Mouse (Mus musculus): ENCODE measurements around the gene Fut11. TPM values are rescaled to one million over a fixed set of nuclear protein-coding genes. Genes with fewer than 3 reads are reported as not detected.

Gene Fut11
- polyA plus RNA-seq, 1 experiment from 2014 or later: 19.0 TPM

- Histone ChIP-seq H3K4me1 (replicated peaks) (peaks cover 41% of the 10 kb centered on the region), H3K4me2 (peak overlapping the region; percentile 96), H3K27me3 (no peaks in the 10 kb centered on the region), H3K9me3 (replicated peaks) (no peaks in the 10 kb centered on the region), H3K27ac (peak overlapping the region; percentile 94), H3K9ac (peak overlapping the region; percentile 83), H3K36me3 (no peaks in the 10 kb centered on the region), H3K4me3 (peak overlapping the region; percentile 71)
- WGBS: 2% methylated on average over 52 of the region's 52 CpGs
- peak; percentile 50 for ATAC-seq (replicated peaks; ENCODE audit: insufficient number of reproducible peaks, insufficient read depth, low FRiP score, low read depth)
These were observed 33.7 kb upstream of the Fut11 start for GRCm38 (mm10) chr14:20660827-20661660.

- ATAC-seq (replicated peaks; ENCODE audit: insufficient number of reproducible peaks, insufficient read depth, low FRiP score, low read depth): no peak
- H3K36me3 ChIP-seq: no peaks in the 10 kb centered on the region
- H3K4me3 ChIP-seq: peak overlapping the region; percentile 71
- peak overlapping the region; percentile 83 for H3K9ac ChIP-seq
- H3K4me1 ChIP-seq (replicated peaks): peaks cover 42% of the 10 kb centered on the region
- H3K4me2 ChIP-seq: peak overlapping the region; percentile 96
- WGBS: 7% methylated on average over 18 of the region's 19 CpGs
- no peaks in the 10 kb centered on the region for H3K27me3 ChIP-seq
- peak overlapping the region; percentile 94 for H3K27ac ChIP-seq
- no peaks in the 10 kb centered on the region for H3K9me3 ChIP-seq (replicated peaks)
These were observed 33.0 kb upstream of the Fut11 start for GRCm38 (mm10) chr14:20661661-20662331.

- H3K4me2 ChIP-seq: peak overlapping the region; percentile 96
- no peaks in the 10 kb centered on the region for H3K9me3 ChIP-seq (replicated peaks)
- 48% methylated on average over 3 of the region's 3 CpGs for WGBS
- H3K36me3 ChIP-seq: no peaks in the 10 kb centered on the region
- H3K4me3 ChIP-seq: peak overlapping the region; percentile 71
- H3K27ac ChIP-seq: peak overlapping the region; percentile 94
- peak overlapping the region; percentile 83 for H3K9ac ChIP-seq
- H3K27me3 ChIP-seq: no peaks in the 10 kb centered on the region
- no peak for ATAC-seq (replicated peaks; ENCODE audit: insufficient number of reproducible peaks, insufficient read depth, low FRiP score, low read depth)
- H3K4me1 ChIP-seq (replicated peaks): peaks cover 40% of the 10 kb centered on the region
These were observed 32.0 kb upstream of the Fut11 start for GRCm38 (mm10) chr14:20662740-20663139.

GRCm38 (mm10) chr14:20663601-20664000 lies 31.2 kb upstream of the Fut11 start:
- Histone ChIP-seq H3K4me1 (replicated peaks) (peaks cover 40% of the 10 kb centered on the region), H3K4me2 (peak overlapping the region; percentile 96), H3K27ac (peak overlapping the region; percentile 94), H3K9ac (peak overlapping the region; percentile 83), H3K9me3 (replicated peaks) (no peaks in the 10 kb centered on the region), H3K4me3 (peak overlapping the region; percentile 71), H3K27me3 (no peaks in the 10 kb centered on the region), H3K36me3 (no peaks in the 10 kb centered on the region)
- 27% methylated on average over 2 of the region's 2 CpGs for WGBS
- ATAC-seq (replicated peaks; ENCODE audit: insufficient number of reproducible peaks, insufficient read depth, low FRiP score, low read depth): no peak; the same call in 1 of the 2 replicates

GRCm38 (mm10) chr14:20664436-20664835 lies 30.3 kb upstream of the Fut11 start:
- Histone ChIP-seq H3K4me1 (replicated peaks) (peaks cover 45% of the 10 kb centered on the region), H3K9ac (peak overlapping the region; percentile 83), H3K27ac (peak overlapping the region; percentile 94), H3K36me3 (no peaks in the 10 kb centered on the region), H3K4me2 (peak overlapping the region; percentile 96), H3K27me3 (no peaks in the 10 kb centered on the region), H3K9me3 (replicated peaks) (no peaks in the 10 kb centered on the region), H3K4me3 (peak overlapping the region; percentile 71)
- 24% methylated on average over 3 of the region's 3 CpGs for WGBS
- peak; percentile 71 for ATAC-seq (replicated peaks; ENCODE audit: insufficient number of reproducible peaks, insufficient read depth, low FRiP score, low read depth)

- Histone ChIP-seq H3K4me3 (peak overlapping the region; percentile 50), H3K9ac (peak overlapping the region; percentile 66), H3K27me3 (no peaks in the 10 kb centered on the region), H3K4me2 (peak overlapping the region; percentile 60), H3K36me3 (no peaks in the 10 kb centered on the region), H3K4me1 (replicated peaks) (peaks cover 20% of the 10 kb centered on the region), H3K9me3 (replicated peaks) (no peaks in the 10 kb centered on the region), H3K27ac (peak overlapping the region; percentile 92)
- 64% methylated on average over 1 of the region's 1 CpGs for WGBS
- no peak for ATAC-seq (replicated peaks; ENCODE audit: insufficient number of reproducible peaks, insufficient read depth, low FRiP score, low read depth)
These were observed 27.3 kb upstream of the Fut11 start for GRCm38 (mm10) chr14:20667469-20667868.

GRCm38 (mm10) chr14:20668154-20668810 lies 26.5 kb upstream of the Fut11 start, which contains the start of gene Synpo2l:
Gene Synpo2l, minus strand, starts transcription at chr14:20668354.
- H3K27me3 ChIP-seq: no peaks in the 10 kb centered on the region
- peak within 1 kb of the TSS; percentile 50 for H3K4me3 ChIP-seq
- H3K9me3 ChIP-seq (replicated peaks): no peaks in the 10 kb centered on the region
- peak within 1 kb of the TSS; percentile 92 for H3K27ac ChIP-seq
- 51% methylated on average over 8 of the region's 8 CpGs for WGBS
- peak within 1 kb of the TSS; percentile 66 for H3K9ac ChIP-seq
- H3K4me1 ChIP-seq (replicated peaks): peaks cover 20% of the 10 kb centered on the region
- no peaks in the 10 kb centered on the region for H3K36me3 ChIP-seq
- H3K4me2 ChIP-seq: peak within 1 kb of the TSS; percentile 60
- ATAC-seq (replicated peaks; ENCODE audit: insufficient number of reproducible peaks, insufficient read depth, low FRiP score, low read depth): peak; percentile 71

GRCm38 (mm10) chr14:20672990-20673389 lies 21.8 kb upstream of the Fut11 start:
- Histone ChIP-seq H3K4me2 (no peak overlapping the region; the same call in 1 of the 2 replicates), H3K36me3 (peaks cover 23% of the 10 kb centered on the region), H3K9me3 (replicated peaks) (no peaks in the 10 kb centered on the region), H3K27ac (no peak overlapping the region), H3K4me3 (no peak overlapping the region), H3K4me1 (replicated peaks) (peaks cover 22% of the 10 kb centered on the region), H3K9ac (no peak overlapping the region), H3K27me3 (no peaks in the 10 kb centered on the region)
- 92% methylated on average over 2 of the region's 2 CpGs for WGBS
- no peak for ATAC-seq (replicated peaks; ENCODE audit: insufficient number of reproducible peaks, insufficient read depth, low FRiP score, low read depth)

GRCm38 (mm10) chr14:20673735-20674063 lies 21.1 kb upstream of the Fut11 start:
- peak overlapping the region; percentile 72 for H3K4me3 ChIP-seq
- H3K4me2 ChIP-seq: peak overlapping the region; percentile 72
- peaks cover 30% of the 10 kb centered on the region for H3K36me3 ChIP-seq
- H3K9me3 ChIP-seq (replicated peaks): no peaks in the 10 kb centered on the region
- H3K9ac ChIP-seq: peak overlapping the region; percentile 51
- H3K4me1 ChIP-seq (replicated peaks): peaks cover 18% of the 10 kb centered on the region
- ATAC-seq (replicated peaks; ENCODE audit: insufficient number of reproducible peaks, insufficient read depth, low FRiP score, low read depth): peak; percentile 11; the same call in 1 of the 2 replicates
- no peaks in the 10 kb centered on the region for H3K27me3 ChIP-seq
- peak overlapping the region; percentile 95 for H3K27ac ChIP-seq
- 10% methylated on average over 13 of the region's 13 CpGs for WGBS

- Histone ChIP-seq H3K9me3 (replicated peaks) (no peaks in the 10 kb centered on the region), H3K4me2 (peak within 1 kb of the TSS; percentile 72), H3K27ac (peak within 1 kb of the TSS; percentile 95), H3K4me3 (peak within 1 kb of the TSS; percentile 72), H3K36me3 (peaks cover 36% of the 10 kb centered on the region), H3K4me1 (replicated peaks) (peaks cover 13% of the 10 kb centered on the region), H3K27me3 (no peaks in the 10 kb centered on the region), H3K9ac (peak within 1 kb of the TSS; percentile 70)
- WGBS: 1% methylated on average over 43 of the region's 43 CpGs
- ATAC-seq (replicated peaks; ENCODE audit: insufficient number of reproducible peaks, insufficient read depth, low FRiP score, low read depth): peak; percentile 97
These were observed 20.5 kb upstream of the Fut11 start, which contains the start of gene Sec24c for GRCm38 (mm10) chr14:20674064-20674833. Gene Sec24c, plus strand, starts transcription at chr14:20674308.
